Mouse (Mus musculus) kidney, postnatal 36 days (tissue): ENCODE data around the gene Spns2.

Experiments used
- DNase-seq, 2 experiments: peaks; one replicate each; pipeline ENCODE4 v3.0.0; 2021 to 2022; ENCODE audit warnings: mixed read lengths in 2 of 2

The Spns2 gene

DNA sequence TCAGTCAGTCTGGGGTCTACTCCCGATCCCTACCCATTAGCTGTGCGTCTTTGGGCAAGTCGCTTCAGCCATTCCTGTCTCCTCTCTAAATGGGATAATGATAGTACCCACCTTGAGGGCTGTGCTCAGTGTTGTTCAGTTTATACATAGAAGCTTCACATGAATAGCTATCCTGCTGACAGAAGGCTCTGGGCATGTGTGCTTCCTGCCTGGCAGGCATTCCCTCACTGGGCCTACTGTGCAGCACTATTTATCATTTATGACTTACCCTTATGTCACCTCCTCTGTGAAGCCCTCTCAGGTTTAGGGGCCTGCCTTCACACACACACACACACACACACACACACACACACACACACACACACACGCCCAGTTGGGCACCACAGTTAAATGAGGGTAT is 10.4 kb upstream of the Spns2 start:
- no peak for DNase-seq

DNA sequence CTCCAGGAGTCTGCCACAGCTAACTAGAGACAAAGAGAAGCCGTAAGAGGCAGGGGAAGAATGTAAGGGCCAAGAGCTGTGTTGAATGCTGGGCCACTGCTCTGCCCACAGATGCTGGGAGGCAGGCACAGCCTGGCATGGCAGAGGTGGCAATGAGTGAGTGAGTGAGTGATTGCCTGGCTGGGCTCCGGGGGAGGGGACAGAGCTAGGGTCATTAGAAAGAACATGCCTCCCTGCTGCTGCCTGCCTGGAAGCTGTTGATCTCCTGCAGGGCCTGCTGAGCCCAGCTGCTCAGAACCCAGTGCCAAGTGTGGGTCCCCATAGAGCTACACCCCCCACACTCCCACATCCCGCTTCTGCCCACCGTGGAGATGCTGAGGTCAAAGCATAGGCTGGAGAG is 7.7 kb upstream of the Spns2 start:
- peak in 1 of 2 experiments; percentile 31 for DNase-seq

GRCm38 (mm10) chr11:72496775-72497174 is 7.1 kb upstream of the Spns2 start:
- DNase-seq = no peak

- DNase-seq = no peak
Observed at GRCm38 (mm10) chr11:72496066-72496465, 6.4 kb upstream of the Spns2 start.

DNA sequence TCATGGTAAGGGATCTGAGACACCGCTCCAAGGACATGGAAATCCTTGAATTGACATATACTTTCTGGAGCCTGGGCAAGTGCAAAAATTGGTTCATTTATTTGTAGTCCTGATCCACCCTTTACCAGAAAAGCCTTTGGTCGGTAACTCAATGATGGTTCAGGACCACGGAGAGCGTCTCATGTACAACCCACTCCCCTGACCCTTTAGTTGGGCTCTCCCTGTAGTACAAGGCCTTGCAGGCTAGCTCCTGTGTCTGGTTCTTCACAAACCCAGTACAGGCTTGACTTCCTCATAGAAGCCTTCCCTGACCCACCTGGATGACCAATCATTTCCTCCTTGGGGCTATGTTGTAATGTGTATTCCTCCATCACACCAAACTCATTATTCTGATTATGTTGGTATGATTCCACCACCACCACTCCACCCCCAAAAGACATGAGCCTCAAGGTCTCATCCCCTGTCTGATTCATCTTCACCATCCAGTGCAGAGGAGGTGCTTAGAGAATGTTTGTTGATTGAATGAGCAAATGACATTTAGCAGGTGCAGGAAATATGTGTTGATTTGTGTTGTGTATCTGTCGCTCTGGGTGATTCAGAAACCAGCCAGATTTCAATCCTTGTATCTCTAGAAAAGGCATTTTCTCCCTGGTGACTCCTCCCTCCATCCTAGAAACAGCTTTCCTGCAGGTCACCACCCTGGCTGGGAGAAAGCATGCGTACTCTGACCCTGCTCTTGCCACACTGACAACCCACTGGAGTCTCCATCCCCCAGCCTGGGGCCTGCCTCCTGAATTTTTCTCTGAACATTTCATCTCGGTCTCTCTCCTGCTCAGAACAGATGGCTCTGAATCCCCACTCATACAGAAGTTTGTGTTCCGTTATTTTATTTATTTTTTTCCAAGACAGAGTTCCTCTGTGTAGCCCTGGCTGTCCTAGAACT is 4.6 kb upstream of the Spns2 start:
- peak in 1 of 2 experiments; percentile 48 for DNase-seq

DNA sequence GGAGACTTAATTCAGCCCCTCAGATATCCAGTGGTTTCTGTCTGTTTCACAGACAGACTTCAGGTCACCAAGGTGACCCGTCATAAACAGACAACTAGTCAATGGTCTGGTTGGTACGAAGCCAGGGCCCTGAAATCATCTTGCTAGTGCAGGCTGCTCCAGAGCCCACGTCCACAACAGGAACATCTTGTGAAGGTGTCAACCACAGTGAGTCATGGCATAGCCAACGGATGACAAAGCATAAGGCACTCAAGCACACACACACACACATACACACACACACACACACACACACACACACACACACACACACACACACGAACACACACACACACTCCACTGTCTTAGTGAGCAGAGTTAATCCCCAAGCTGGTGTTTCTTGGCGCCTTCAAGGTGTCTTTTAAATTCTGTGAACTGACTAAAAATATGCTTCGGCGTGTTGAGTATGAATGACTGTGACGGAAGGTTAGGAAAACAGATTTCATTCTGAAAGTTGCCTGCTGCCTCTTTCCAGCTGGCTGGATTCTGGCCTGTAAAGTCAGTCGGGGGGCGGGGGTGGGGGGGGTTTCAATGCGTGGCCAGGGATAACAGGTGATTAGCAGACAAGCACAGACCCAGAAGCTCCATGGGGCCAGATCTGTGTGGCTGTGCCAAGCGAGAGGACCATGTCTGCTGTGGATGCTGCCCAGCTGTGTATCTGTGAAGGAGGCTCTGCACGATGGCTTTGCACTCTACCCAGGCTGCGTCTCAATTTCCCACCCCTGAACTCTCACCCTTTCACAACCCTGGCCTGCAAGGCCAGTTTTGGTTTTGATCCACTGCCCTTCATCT is 1.6 kb upstream of the Spns2 start:
- DNase-seq = no peak

DNA sequence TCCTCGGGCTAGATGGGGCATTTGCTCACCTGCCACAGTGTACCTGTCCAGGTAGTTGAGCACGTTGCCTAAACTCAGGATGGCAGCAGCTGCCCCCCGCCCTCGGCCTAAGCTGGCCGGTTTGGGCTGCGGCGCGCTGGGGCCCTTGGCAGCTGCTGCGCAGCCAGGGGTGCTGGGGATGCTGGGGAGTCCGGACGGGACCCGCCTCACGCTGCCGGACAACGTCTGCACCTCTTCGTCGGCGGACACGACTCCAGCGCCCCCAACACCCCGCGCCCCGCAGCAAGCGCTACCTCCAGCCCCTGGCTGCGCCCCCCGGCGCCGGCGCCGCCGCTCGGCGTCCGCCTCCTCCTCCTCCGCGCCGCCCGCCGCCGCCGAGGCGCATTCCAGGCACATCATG is 307 bp downstream of the Spns2 start:
- peak in 1 of 2 experiments; percentile 40 for DNase-seq

DNA sequence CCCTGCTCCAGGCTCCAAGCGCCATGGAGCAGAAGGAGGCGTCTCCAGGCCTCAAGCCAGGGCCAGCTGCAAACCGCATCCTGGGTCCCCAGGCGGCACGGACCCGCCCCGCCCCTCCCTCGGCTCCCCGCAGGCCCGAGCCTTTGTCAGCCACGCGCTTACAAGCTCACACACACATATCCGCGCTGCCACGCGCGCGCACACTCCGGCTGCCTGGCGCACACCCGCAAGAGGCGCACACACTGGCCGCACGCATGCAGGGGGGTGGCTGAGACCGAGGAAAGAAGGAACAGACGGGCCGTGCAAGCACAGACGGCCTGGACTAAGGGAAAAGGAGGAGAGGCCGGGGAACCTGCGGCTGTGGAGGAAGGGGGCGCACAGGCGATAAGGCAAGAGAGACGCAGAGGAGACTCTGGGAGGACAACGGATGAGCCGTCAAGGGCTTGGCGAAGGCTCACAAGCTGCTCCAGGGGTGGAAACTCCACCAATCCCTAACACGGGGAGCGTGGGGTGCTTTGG is 892 bp downstream of the Spns2 start:
- DNase-seq = peak in 1 of 2 experiments; percentile 54

GRCm38 (mm10) chr11:72487739-72488138 is 2.0 kb downstream of the Spns2 start:
- no peak for DNase-seq

DNA sequence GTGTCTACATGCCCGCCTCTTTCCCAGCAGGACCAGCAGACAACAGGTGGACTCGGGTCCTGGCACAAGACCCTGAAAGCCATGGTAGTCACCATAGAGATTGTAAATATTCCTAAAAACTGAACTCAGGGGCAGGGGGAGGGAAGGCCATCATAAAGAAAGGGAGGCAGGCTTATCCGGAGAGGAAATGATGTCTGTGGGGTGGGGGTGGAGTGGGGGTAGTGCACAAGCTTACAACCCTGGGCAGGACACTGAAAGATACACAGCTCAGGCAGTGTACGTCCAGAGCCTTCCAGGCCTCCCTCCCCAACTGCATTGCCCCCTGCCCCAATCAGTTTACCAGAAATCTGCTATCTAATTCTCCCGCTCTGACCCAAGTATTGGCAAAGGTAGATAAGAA is 2.5 kb downstream of the Spns2 start:
- DNase-seq = no peak

DNA sequence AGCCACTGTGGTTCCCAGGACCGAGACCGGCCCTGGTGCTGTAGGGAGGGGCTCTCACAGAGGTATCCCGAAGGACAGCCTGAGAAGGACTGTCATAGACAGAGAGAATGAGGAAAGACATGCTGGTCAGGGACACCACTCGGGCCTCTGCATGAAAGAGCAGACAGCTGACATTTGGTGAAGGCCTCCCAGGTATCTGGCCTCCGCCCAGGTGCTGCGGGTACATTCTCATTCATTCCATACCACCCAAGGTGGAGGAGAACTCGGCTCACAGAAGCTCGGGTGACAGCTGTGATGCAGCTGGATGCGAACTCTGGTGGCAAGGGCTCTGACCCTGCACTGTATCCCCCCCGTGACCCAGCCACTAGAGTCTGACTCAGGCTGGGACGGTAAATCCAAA is 3.7 kb downstream of the Spns2 start:
- DNase-seq = no peak

- DNase-seq = no peak
Observed at GRCm38 (mm10) chr11:72485157-72485556, 4.5 kb downstream of the Spns2 start.

DNA sequence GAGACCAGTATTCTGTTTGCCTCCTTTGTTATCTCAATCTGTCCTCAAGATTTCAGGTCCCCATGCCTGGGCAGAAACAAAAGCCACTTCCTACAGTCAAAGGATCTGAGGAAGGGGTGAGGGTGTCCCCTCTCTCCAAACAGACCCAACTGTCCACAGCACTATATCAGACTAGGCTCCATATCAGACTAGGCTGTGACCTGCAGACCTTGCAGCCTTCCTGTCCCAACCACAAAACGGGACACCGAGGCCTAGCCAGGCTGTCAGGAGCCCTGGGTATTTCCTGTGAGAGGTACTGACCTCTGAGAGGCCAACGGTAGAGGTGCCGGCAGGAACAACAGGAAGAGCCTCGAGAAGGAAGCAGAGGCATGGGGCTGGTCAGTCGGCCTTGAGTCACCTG is 5.2 kb downstream of the Spns2 start:
- no peak for DNase-seq

DNA sequence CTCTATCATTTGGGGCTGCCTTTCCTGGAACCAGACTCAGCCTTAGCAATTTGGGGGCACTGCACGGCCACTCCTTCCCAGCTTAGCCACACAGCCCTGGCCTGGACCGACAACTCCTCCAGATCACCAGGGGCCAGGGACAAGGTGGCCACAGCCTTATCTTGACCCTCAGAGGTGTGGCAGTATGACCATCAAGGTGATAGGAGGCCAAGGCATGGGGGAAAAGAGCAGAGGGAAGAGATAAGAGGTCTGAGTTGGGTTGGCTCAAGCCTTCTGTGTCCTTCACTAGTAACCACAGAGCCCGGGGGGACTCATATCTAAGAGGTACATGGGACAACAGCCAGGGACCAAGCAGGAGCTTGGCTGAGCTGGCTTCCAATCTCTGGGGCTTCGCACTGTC is 7.8 kb downstream of the Spns2 start:
- DNase-seq = no peak

GRCm38 (mm10) chr11:72481313-72481712 is 8.4 kb downstream of the Spns2 start:
- DNase-seq = no peak

- no peak for DNase-seq
Observed at GRCm38 (mm10) chr11:72479499-72479898, 10.2 kb downstream of the Spns2 start.

- peak; percentile 33 to 40 for DNase-seq
Observed at GRCm38 (mm10) chr11:72478228-72478627, 11.5 kb downstream of the Spns2 start.

GRCm38 (mm10) chr11:72477653-72478052 is 12.1 kb downstream of the Spns2 start:
- DNase-seq = no peak

DNA sequence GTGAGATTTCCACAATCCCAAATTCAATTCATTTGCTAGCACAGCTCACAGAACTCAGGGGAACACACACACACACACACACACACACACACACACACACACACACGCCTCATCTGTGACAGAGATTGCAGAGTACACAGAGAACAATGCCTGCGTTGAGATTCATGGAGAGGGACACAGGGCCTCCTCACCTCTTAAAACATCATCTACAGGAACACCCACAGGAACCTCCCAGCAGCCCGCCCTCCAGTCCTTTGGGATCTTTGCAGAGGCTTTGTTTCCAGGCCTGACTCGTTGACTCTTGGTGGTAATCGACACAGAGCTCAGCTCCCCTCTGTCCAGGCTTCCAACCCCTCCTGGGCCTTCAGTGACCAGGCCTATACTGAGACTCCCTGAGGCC is 12.5 kb downstream of the Spns2 start:
- DNase-seq = no peak

DNA sequence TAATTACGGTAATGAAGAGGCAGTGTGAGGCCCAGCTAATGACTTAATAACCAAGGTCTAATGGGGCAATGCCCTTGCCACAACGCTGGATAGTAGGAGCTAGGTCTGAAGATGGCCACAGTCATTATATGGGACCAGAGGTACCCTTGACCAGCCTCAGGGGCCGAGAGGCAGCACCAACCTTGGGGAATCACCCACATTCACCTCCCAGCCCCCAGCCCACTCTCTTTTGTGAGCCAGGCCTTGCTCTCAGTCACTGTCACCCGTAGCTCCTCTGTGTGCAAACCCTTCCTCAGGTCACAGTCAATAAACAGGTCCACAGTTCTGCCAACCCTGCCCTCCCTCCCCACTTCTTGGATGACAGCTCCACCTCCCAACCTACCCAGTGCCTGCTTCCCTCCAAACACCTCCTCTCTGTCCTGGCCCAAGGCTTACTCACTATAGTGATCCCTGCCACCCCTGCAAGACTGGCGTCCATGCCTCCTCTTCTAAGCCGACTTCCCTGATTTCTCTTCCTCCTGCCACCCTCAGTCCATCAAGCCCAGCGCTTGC is 13.6 kb downstream of the Spns2 start:
- no peak for DNase-seq

GRCm38 (mm10) chr11:72475408-72475807 is 14.3 kb downstream of the Spns2 start:
- DNase-seq = no peak

DNA sequence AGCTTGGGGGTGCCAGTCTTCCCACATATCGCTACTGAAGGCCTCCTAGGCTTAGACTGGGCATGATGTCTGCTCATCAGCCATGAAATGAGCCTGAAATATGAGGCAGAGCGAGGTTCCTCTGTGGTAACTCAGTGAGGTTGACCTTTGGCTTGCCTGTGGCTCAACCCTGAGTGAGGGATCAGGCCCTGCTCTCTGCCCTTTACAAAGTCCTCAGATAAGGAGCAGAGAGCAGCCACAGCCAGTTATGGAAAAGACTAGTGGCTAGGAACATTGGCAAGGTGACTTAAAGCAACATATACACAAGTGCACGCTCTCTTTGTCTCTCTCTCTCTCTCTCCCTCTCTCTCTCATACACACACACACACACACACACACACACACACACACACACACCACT is 14.8 kb downstream of the Spns2 start:
- peak; percentile 49 to 64 for DNase-seq

GRCm38 (mm10) chr11:72473540-72473939 is 16.2 kb downstream of the Spns2 start:
- DNase-seq = no peak
